Mouse (Mus musculus) CH12.LX (cell line): ENCODE measurements around the gene Slc4a1.

Source experiments
- CTCF ChIP-seq, 2 experiments: IDR thresholded peaks in 1 of 2; conservative IDR thresholded peaks in 1 of 2; 2 replicates each; pipeline ENCODE4 v1.5.1; 2011 to 2012; ENCODE audit warnings: low read depth in 2 of 2, low read length in 2 of 2, improper control_type of control experiment in 1 of 2, inconsistent platforms in 1 of 2, mild to moderate bottlenecking in 1 of 2, moderate library complexity in 1 of 2
- EP300 ChIP-seq: IDR thresholded peaks from 2 replicates; pipeline ENCODE4 v1.6.1; 2011; ENCODE audit warnings: low read length, improper control_type of control experiment
- MAX ChIP-seq: IDR thresholded peaks from 2 replicates; pipeline ENCODE4 v1.6.1; 2011; ENCODE audit warnings: low read length, improper control_type of control experiment
- MAZ ChIP-seq: IDR thresholded peaks from 2 replicates; pipeline ENCODE4 v1.6.1; 2012; ENCODE audit warnings: low read depth, mild to moderate bottlenecking, inconsistent platforms, low read length, improper control_type of control experiment, moderate library complexity
- ZC3H11A ChIP-seq: IDR thresholded peaks from 2 replicates; pipeline ENCODE4 v1.6.1; 2012; ENCODE audit warnings: low read depth, mild to moderate bottlenecking, inconsistent platforms, low read length, improper control_type of control experiment

GRCm38 (mm10) chr11:102406900-102407833, 41.2 kb upstream of the Slc4a1 start:
- TF ChIP-seq CTCF (conservative IDR thresholded peaks at IDR 0.05 in 1 of 2, IDR thresholded peaks at IDR 0.05 in 1 of 2; ENCODE audit: low read depth in 2 of 2, low read length in 2 of 2) (no peak), MAX (no peak; the same call in none of the 2 replicates), EP300 (0 out of 2 replicates have a peak, but pooled peaks have one; percentile 23), ZC3H11A (no peak), MAZ (no peak)
